Comparison of ENCODE assay signal across 7 mouse cellular contexts in genomic region chr4:124843493-124843892, GRCm38 (mm10). TPM values are rescaled to one million over a fixed set of nuclear protein-coding genes. Genes with fewer than 3 reads are reported as not detected.
A peak's percentile ranks its signal among the peaks of the same experiment; 100 is the strongest.
DNase-seq lines count a peak whose midpoint lies in the region; ATAC-seq lines count a peak whose summit lies in the region.

No protein-coding gene starts in this region.

- no peak overlapping the region for H3K9ac ChIP-seq in neural tube, embryonic 15.5 days (replicated peaks)
- no peak overlapping the region for H3K9ac ChIP-seq in embryonic facial prominence, embryonic 13.5 days

- no peaks in the 10 kb centered on the region for H3K27me3 ChIP-seq in neural tube, embryonic 15.5 days (replicated peaks)
- H3K27me3 ChIP-seq in embryonic facial prominence, embryonic 13.5 days: no peaks in the 10 kb centered on the region
- H3K27me3 ChIP-seq in megakaryocyte, embryonic 14.5 days (replicated peaks): no peaks in the 10 kb centered on the region

- no peak overlapping the region for H3K27ac ChIP-seq in neural tube, embryonic 15.5 days (replicated peaks)
- H3K27ac ChIP-seq in embryonic facial prominence, embryonic 13.5 days: no peak overlapping the region

- DNase-seq in neural tube, embryonic 10.5 days (ENCODE audit: extremely low spot score, low spot score): peak; percentile 35
- peak; percentile 87 for DNase-seq in R1 (ENCODE audit: low read depth, low spot score)
- peak; percentile 34 for DNase-seq in kidney, adult 9 months
- peak; percentile 30 for DNase-seq in thymus, postnatal 36 days

- H3K4me3 ChIP-seq in neural tube, embryonic 15.5 days (replicated peaks): no peak overlapping the region
- no peak overlapping the region for H3K4me3 ChIP-seq in embryonic facial prominence, embryonic 13.5 days
- H3K4me3 ChIP-seq in megakaryocyte, embryonic 14.5 days (replicated peaks): peak overlapping the region; percentile 1

- H3K4me1 ChIP-seq in neural tube, embryonic 15.5 days: peaks cover 11% of the 10 kb centered on the region
- no peaks in the 10 kb centered on the region for H3K4me1 ChIP-seq in embryonic facial prominence, embryonic 13.5 days
- peaks cover 40% of the 10 kb centered on the region for H3K4me1 ChIP-seq in megakaryocyte, embryonic 14.5 days

- ATAC-seq in neural tube, embryonic 15.5 days (ENCODE audit: low FRiP score): no peak
- 0 out of 2 replicates have a peak, but pooled peaks have one; percentile 58 for ATAC-seq in embryonic facial prominence, embryonic 13.5 days (ENCODE audit: insufficient number of reproducible peaks, insufficient read depth, low FRiP score, low TSS enrichment, low read depth)

- peaks cover 17% of the 10 kb centered on the region for H3K36me3 ChIP-seq in neural tube, embryonic 15.5 days
- H3K36me3 ChIP-seq in embryonic facial prominence, embryonic 13.5 days: peaks cover 58% of the 10 kb centered on the region
- peaks cover 89% of the 10 kb centered on the region for H3K36me3 ChIP-seq in megakaryocyte, embryonic 14.5 days (replicated peaks; ENCODE audit: low read length)

- 54% methylated on average over 11 of the region's 11 CpGs for WGBS in neural tube, embryonic 15.5 days
- 51% methylated on average over 11 of the region's 11 CpGs for WGBS in embryonic facial prominence, embryonic 13.5 days

- H3K4me2 ChIP-seq in neural tube, embryonic 15.5 days: no peak overlapping the region
- no peak overlapping the region for H3K4me2 ChIP-seq in embryonic facial prominence, embryonic 13.5 days

- no peaks in the 10 kb centered on the region for H3K9me3 ChIP-seq in neural tube, embryonic 15.5 days (replicated peaks)
- no peaks in the 10 kb centered on the region for H3K9me3 ChIP-seq in embryonic facial prominence, embryonic 13.5 days
- H3K9me3 ChIP-seq in megakaryocyte, embryonic 14.5 days: peaks cover 5% of the 10 kb centered on the region; the same call in 1 of the 2 replicates

RNA-seq across cellular contexts. Expression of gene Yrdc, which starts 7.0 kb away (rescaled TPM):
- 43.2 and 44.9 TPM in 2 replicates for polyA plus RNA-seq in neural tube, embryonic 15.5 days (2015; fragmentation: Nextera tagmentation; extraction: Ambion mirVana)
- 33.5 and 39.6 TPM in 2 replicates for polyA plus RNA-seq in embryonic facial prominence, embryonic 13.5 days (2015; fragmentation: Nextera tagmentation; extraction: Ambion mirVana)
- 13.4 and 15.0 TPM in 2 replicates for polyA plus RNA-seq in megakaryocyte, embryonic 14.5 days (2012; ENCODE audit: insufficient read depth, low replicate concordance)

RNA-seq across cellular contexts. Expression of gene 1110065P20Rik, which starts 7.5 kb away (rescaled TPM):
- 82.5 and 106 TPM in 2 replicates for polyA plus RNA-seq in neural tube, embryonic 15.5 days (2015; fragmentation: Nextera tagmentation; extraction: Ambion mirVana)
- 60.0 and 60.9 TPM in 2 replicates for polyA plus RNA-seq in embryonic facial prominence, embryonic 13.5 days (2015; fragmentation: Nextera tagmentation; extraction: Ambion mirVana)
- polyA plus RNA-seq in megakaryocyte, embryonic 14.5 days (2012; ENCODE audit: insufficient read depth, low replicate concordance): 19.3 and 30.5 TPM in 2 replicates

RNA-seq across cellular contexts. Expression of gene Maneal, which starts 18.5 kb away (rescaled TPM):
- 10.4 and 17.8 TPM in 2 replicates for polyA plus RNA-seq in neural tube, embryonic 15.5 days (2015; fragmentation: Nextera tagmentation; extraction: Ambion mirVana)
- polyA plus RNA-seq in embryonic facial prominence, embryonic 13.5 days (2015; fragmentation: Nextera tagmentation; extraction: Ambion mirVana): 1.2 and 1.4 TPM in 2 replicates
- not detected in 2 replicates for polyA plus RNA-seq in megakaryocyte, embryonic 14.5 days (2012; ENCODE audit: insufficient read depth, low replicate concordance)

RNA-seq across cellular contexts. Expression of gene Epha10, which starts 37.2 kb away (rescaled TPM):
- 9.4 and 13.7 TPM in 2 replicates for polyA plus RNA-seq in neural tube, embryonic 15.5 days (2015; fragmentation: Nextera tagmentation; extraction: Ambion mirVana)
- polyA plus RNA-seq in embryonic facial prominence, embryonic 13.5 days (2015; fragmentation: Nextera tagmentation; extraction: Ambion mirVana): 0.08 and 0.11 TPM in 2 replicates
- not detected in 2 replicates for polyA plus RNA-seq in megakaryocyte, embryonic 14.5 days (2012; ENCODE audit: insufficient read depth, low replicate concordance)

RNA-seq across cellular contexts. Expression of gene Mtf1, which starts 41.6 kb away (rescaled TPM):
- 9.8 and 10.2 TPM in 2 replicates for polyA plus RNA-seq in neural tube, embryonic 15.5 days (2015; fragmentation: Nextera tagmentation; extraction: Ambion mirVana)
- 11.9 and 12.9 TPM in 2 replicates for polyA plus RNA-seq in embryonic facial prominence, embryonic 13.5 days (2015; fragmentation: Nextera tagmentation; extraction: Ambion mirVana)
- polyA plus RNA-seq in megakaryocyte, embryonic 14.5 days (2012; ENCODE audit: insufficient read depth, low replicate concordance): 15.2 and 34.3 TPM in 2 replicates

Comparison
In these comparisons a context has a peak if more than half of its experiments do, and no peak if none do; other contexts are left out.
1. DNase-seq: peak in every context shown above with its lines; median percentile 87 in R1; 35 in neural tube, embryonic 10.5 days; 34 in kidney, adult 9 months; 30 in thymus, postnatal 36 days.